Mouse (Mus musculus) brain, embryonic 14.5 days (tissue): ENCODE measurements around the gene Copg2.

Experiments
- CTCF ChIP-seq: fragments of 200-500 bp; IDR thresholded peaks from 2 replicates; pipeline ENCODE4 v1.5.1; 2012; ENCODE audit warnings: inconsistent platforms, mild to moderate bottlenecking, moderate library complexity, borderline replicate concordance; ENCODE audit not compliant: insufficient read depth, insufficient read length; ENCODE audit errors: extremely low read depth
- POLR2A ChIP-seq: fragments of 200-500 bp; IDR thresholded peaks from 2 replicates; pipeline ENCODE4 v1.6.1; 2012; ENCODE audit warnings: mild to moderate bottlenecking, inconsistent platforms, borderline replicate concordance; ENCODE audit not compliant: poor library complexity, insufficient read depth, insufficient read length, severe bottlenecking; ENCODE audit errors: extremely low read depth

- TF ChIP-seq CTCF = no peak
- no peak for TF ChIP-seq POLR2A
Measured at GRCm38 (mm10) chr6:30749042-30749689, 147.4 kb downstream of the Copg2 start.
